Mouse (Mus musculus): ENCODE data around the gene Paqr5. TPM values are rescaled to one million over a fixed set of nuclear protein-coding genes. Genes with fewer than 3 reads are reported as not detected.

Paqr5 gene
- total RNA-seq, 1 experiment from 2014 or later, result 0.76 TPM

DNA sequence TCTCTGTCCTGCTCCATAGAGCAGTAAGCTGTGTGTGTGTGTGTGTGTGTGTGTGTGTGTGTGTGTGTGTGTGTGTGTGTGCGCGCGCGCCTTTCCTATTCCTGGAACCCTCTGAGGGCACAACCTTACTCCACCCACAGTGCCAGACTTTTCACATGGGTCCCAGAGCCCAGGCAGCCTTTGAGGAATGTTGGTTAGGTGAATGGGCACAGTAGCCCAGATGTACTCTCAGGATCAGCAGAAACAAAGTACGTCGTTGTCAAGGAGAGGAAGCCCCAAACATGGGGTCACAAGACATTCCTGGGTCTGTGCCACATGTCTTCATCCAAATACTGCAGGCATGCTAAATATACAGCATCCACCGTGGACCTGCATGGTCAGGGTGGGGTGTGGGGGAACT lies 60.7 kb downstream of the Paqr5 start:
- ATAC-seq (replicated peaks; ENCODE audit: insufficient number of reproducible peaks, low FRiP score, low TSS enrichment, poor library complexity, severe bottlenecking), result no peak

- peak; percentile 69 for ATAC-seq (replicated peaks; ENCODE audit: insufficient number of reproducible peaks, low FRiP score, low TSS enrichment, poor library complexity, severe bottlenecking)
These were observed 61.2 kb downstream of the Paqr5 start for GRCm38 (mm10) chr9:61965411-61965930.

GRCm38 (mm10) chr9:61963356-61963755 lies 63.3 kb downstream of the Paqr5 start:
- ATAC-seq (replicated peaks; ENCODE audit: insufficient number of reproducible peaks, low FRiP score, low TSS enrichment, poor library complexity, severe bottlenecking), result no peak

DNA sequence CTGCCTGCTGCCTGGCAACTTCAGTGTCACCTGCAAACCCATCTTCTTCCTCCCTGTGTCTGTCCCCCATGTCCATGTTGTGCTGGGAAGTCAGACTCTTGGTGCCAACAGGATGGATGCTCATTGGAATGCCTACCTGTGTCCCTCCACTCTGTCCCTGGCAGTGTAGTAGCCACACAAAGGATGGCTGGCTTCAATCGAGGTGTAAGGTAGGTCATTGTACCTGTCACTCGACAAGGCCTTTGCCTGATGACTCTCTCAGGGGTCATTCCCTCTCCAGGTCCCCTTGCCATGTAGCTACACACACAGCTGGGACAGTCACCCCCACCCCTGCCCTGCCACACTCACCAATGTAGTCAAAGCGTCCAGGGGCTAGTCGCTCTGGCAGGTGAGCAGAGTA lies 65.5 kb downstream of the Paqr5 start:
- no peak for ATAC-seq (replicated peaks; ENCODE audit: insufficient number of reproducible peaks, low FRiP score, low TSS enrichment, poor library complexity, severe bottlenecking)

DNA sequence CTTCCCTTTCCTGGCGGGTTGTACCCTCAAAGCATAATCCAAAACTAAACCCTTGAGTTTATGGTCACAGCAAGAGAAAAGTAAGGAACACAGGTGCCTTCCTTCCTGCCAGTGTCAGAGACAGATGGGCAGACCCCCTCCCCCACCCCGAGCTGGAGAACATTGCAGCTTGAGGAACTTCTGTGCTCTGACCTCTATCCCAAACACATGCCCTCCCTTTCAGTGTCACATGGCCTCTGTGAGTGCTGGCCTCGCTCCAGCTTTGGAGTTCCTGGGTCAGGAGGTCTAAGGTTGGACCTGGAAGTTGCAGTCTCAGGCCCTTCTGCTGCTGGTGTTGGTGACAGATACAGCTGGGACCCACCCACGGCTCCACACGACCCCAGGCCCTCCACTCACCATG lies 65.9 kb downstream of the Paqr5 start:
- no peak; the same call in 1 of the 2 replicates for ATAC-seq (replicated peaks; ENCODE audit: insufficient number of reproducible peaks, low FRiP score, low TSS enrichment, poor library complexity, severe bottlenecking)

DNA sequence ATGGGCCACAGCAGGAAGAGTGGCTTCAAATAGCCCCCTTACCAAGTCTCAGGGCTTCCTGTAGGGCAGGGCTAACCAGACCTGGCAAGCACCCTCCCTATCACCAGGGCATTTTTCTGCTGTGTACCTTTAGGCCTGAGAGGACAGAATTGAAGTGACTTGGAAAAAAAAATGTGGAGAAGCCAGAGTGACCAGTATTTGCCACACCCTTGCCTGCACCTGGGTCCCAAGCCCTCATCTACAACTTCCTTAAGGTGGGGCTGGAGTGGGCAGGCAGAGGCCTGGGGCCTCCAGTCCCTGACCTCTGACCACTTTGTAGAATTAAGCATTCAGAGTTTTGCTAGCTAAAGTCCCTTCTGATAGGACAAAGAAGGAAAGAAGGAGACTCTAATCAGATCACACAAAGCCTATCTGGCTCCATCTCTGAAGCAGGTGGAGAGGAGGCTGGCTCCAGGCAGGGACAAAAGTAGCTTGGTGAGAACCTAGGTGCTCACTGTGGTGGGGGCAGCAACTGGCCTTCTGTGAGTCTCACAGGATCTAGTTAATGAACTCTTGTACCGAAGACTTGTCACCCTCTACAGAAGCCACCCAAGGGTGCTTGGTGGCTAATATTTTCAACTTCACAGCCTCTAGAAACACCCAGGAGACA lies 66.6 kb downstream of the Paqr5 start:
- no peak for ATAC-seq (replicated peaks; ENCODE audit: insufficient number of reproducible peaks, low FRiP score, low TSS enrichment, poor library complexity, severe bottlenecking)

DNA sequence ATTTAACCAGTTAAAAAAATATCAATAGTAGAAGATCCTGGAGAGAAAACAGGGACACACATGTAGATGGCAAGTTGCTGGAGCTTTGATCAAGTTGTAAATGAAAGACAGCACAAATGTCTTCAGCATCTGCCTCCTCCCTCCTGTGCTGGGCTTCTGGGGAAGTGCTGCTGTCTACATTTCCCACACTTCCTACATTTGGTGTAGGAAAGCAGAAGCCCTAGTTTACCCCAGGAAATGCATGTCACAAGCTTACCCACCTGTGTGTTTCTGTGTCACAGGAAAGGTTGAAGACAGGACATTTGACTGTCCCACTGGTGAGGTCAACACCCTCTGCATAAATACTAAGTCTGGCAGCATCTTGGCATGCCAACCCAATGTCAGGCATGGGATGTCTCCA lies 71.9 kb downstream of the Paqr5 start:
- ATAC-seq (replicated peaks; ENCODE audit: insufficient number of reproducible peaks, low FRiP score, low TSS enrichment, poor library complexity, severe bottlenecking), result no peak

GRCm38 (mm10) chr9:61952241-61952640 lies 74.4 kb downstream of the Paqr5 start:
- ATAC-seq (replicated peaks; ENCODE audit: insufficient number of reproducible peaks, low FRiP score, low TSS enrichment, poor library complexity, severe bottlenecking), result no peak

GRCm38 (mm10) chr9:61947402-61948346 lies 79.0 kb downstream of the Paqr5 start:
- ATAC-seq (replicated peaks; ENCODE audit: insufficient number of reproducible peaks, low FRiP score, low TSS enrichment, poor library complexity, severe bottlenecking), result peak; percentile 92

DNA sequence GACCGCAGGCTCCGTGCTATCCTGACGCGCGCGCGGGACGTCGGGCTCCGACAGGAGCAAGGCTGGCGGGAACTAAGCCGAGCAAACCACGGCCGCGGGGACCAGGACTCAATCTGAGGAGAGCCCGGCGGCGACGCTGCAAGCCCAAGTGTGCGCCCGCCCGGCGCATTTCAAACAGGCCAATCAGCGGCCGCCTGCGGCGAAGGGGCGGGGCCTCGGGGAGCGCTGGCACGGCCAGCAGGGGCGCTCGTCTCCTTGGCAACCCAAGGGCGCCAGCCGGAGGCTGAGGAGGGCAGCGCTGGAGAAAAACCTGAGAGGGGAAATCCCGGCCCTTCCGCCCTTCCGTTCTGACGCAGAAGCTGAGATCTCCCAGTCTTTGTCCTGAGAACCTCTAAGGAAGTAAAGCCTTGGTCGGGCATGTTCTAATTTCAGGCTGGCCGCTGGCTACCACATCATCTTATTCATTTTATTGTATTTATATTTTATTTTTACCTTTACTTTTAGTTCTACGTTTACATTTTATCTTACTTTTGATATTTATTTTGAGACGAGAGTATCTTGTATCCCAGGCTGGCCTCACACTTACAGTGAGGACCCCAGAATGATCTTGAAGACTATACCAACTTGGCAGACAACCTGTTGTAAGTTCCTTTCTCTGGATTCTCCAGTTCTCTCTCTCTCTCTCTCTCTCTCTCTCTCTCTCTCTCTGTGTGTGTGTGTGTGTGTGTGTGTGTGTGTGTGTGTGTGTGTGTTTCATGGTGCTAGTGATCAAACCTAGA lies 79.8 kb downstream of the Paqr5 start, which contains the start of gene Kif23:
Kif23 (minus strand) TSS at position 152 of the 779 bp plus-strand sequence.
- peak; percentile 83 for ATAC-seq (replicated peaks; ENCODE audit: insufficient number of reproducible peaks, low FRiP score, low TSS enrichment, poor library complexity, severe bottlenecking)

DNA sequence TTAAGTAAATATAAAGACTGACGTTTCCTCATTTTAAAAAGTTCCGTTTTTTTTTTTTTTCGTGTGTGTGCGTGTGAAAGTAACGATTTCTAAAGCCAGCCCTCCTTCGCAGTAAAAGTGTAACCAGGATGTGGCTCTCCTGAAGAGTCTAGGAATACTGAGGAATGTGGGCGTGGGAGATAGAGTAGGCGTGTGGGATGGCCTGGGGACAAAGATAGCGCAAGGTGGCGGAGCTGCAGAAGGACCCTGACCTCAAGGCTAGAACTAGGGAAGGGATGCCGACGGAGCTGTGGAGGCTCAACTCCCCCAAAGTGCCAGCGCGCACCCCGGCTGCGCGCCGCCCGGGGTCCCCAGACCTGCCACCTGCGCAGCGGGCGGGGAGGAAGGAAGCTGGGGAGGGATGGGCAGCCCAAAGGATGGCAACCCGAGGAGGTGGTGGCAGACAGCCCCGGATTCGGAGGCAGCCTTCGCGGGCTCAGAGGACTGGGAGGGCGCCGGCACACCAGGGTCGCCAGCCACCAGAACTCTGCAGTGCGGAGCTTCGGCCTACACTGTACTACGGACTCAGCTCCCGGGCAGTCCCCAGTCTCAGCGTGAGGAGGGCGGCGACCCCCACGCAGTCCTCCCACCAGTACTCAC lies 80.6 kb downstream of the Paqr5 start:
- ATAC-seq (replicated peaks; ENCODE audit: insufficient number of reproducible peaks, low FRiP score, low TSS enrichment, poor library complexity, severe bottlenecking), result no peak

- no peak for ATAC-seq (replicated peaks; ENCODE audit: insufficient number of reproducible peaks, low FRiP score, low TSS enrichment, poor library complexity, severe bottlenecking)
These were observed 85.6 kb downstream of the Paqr5 start for GRCm38 (mm10) chr9:61941054-61941453.

DNA sequence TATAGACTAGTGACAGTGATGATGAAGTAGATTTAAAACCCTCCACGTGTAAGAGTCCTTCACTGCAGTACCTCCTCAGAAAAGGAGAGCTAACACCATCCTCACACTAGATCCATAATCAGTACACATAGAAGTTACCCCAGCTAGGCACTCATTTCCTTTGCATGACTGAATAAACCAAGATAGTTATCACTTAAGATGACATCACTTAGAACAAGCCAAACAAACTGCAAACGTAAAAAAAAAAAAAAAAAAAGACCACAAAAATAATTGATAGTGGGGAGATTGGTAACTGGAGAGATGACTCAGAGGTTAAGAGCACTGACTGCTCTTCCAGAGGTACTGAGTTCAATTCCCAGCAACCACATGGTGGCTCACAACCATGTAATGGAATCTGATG lies 93.3 kb downstream of the Paqr5 start:
- no peak for ATAC-seq (replicated peaks; ENCODE audit: insufficient number of reproducible peaks, low FRiP score, low TSS enrichment, poor library complexity, severe bottlenecking)

GRCm38 (mm10) chr9:61932009-61932408 lies 94.6 kb downstream of the Paqr5 start:
- ATAC-seq (replicated peaks; ENCODE audit: insufficient number of reproducible peaks, low FRiP score, low TSS enrichment, poor library complexity, severe bottlenecking), result no peak

- no peak for ATAC-seq (replicated peaks; ENCODE audit: insufficient number of reproducible peaks, low FRiP score, low TSS enrichment, poor library complexity, severe bottlenecking)
These were observed 101.5 kb downstream of the Paqr5 start for GRCm38 (mm10) chr9:61925086-61925660.

GRCm38 (mm10) chr9:61920331-61920730 lies 106.3 kb downstream of the Paqr5 start:
- ATAC-seq (replicated peaks; ENCODE audit: insufficient number of reproducible peaks, low FRiP score, low TSS enrichment, poor library complexity, severe bottlenecking), result no peak

- ATAC-seq (replicated peaks; ENCODE audit: insufficient number of reproducible peaks, low FRiP score, low TSS enrichment, poor library complexity, severe bottlenecking), result no peak
These were observed 107.2 kb downstream of the Paqr5 start for GRCm38 (mm10) chr9:61919464-61919863.

- ATAC-seq (replicated peaks; ENCODE audit: insufficient number of reproducible peaks, low FRiP score, low TSS enrichment, poor library complexity, severe bottlenecking), result no peak
These were observed 109.2 kb downstream of the Paqr5 start for GRCm38 (mm10) chr9:61917436-61917835.
